Mouse (Mus musculus) fibroblast of lung, adult 2 months (primary cell): ENCODE measurements at regions not wholly inside any gene's neighbourhood (a gene's known extent, or its start where the extent isn't known, plus 50 kb on each side); places are given as distances from the start of the nearest gene placed in this dataset.

Experiments
- DNase-seq: peaks from one replicate; pipeline ENCODE4 v3.0.0-alpha.2; 2011; ENCODE audit warnings: low read depth

- no peak for DNase-seq
Measured at GRCm38 (mm10) chr6:73401059-73401458, 68.4 kb downstream of the 4931417E11Rik start.

GRCm38 (mm10) chr6:73389301-73389700 lies 80.2 kb downstream of the 4931417E11Rik start:
- no peak for DNase-seq

- no peak for DNase-seq
Measured at GRCm38 (mm10) chr6:73386261-73386660, 83.2 kb downstream of the 4931417E11Rik start.

- DNase-seq, result no peak
Measured at GRCm38 (mm10) chr6:73379825-73380224, 89.6 kb downstream of the 4931417E11Rik start.

- no peak for DNase-seq
Measured at GRCm38 (mm10) chr6:73377884-73378283, 91.6 kb downstream of the 4931417E11Rik start.

GRCm38 (mm10) chr6:73376291-73376690 lies 93.2 kb downstream of the 4931417E11Rik start:
- DNase-seq, result no peak

- DNase-seq, result no peak
Measured at GRCm38 (mm10) chr6:73372901-73373300, 96.6 kb downstream of the 4931417E11Rik start.

GRCm38 (mm10) chr6:73371866-73372265 lies 97.6 kb downstream of the 4931417E11Rik start:
- no peak for DNase-seq

GRCm38 (mm10) chr6:73370901-73371300 lies 98.6 kb downstream of the 4931417E11Rik start:
- no peak for DNase-seq

- no peak for DNase-seq
Measured at GRCm38 (mm10) chr6:73368836-73369141, 100.7 kb downstream of the 4931417E11Rik start.

- peak; percentile 7 for DNase-seq
Measured at GRCm38 (mm10) chr6:73368047-73368835, 101.2 kb downstream of the 4931417E11Rik start.

- peak; percentile 45 for DNase-seq
Measured at GRCm38 (mm10) chr6:73367616-73368015, 101.9 kb downstream of the 4931417E11Rik start.

- DNase-seq, result no peak
Measured at GRCm38 (mm10) chr6:73366626-73367025, 102.8 kb downstream of the 4931417E11Rik start.

GRCm38 (mm10) chr6:73365306-73365705 lies 104.2 kb downstream of the 4931417E11Rik start:
- DNase-seq, result no peak

- DNase-seq, result no peak
Measured at GRCm38 (mm10) chr6:73334995-73335394, 86.8 kb downstream of the Suclg1 start.

- no peak for DNase-seq
Measured at GRCm38 (mm10) chr6:73329666-73330065, 81.5 kb downstream of the Suclg1 start.
